Mouse (Mus musculus) embryo, embryonic 10.5 days (tissue): Measurements from ENCODE around the gene Slc16a2.
A peak's percentile ranks its signal among the peaks of the same experiment; 100 is the strongest.
"Not testable (repeated sequence)": the region's sequence is repeated elsewhere in the genome, so short reads cannot be mapped to it uniquely, and the experiment has no call there.

Source experiments
- DNase-seq: peaks from one replicate; pipeline ENCODE4 v3.0.0-alpha.2; 2015; ENCODE audit warnings: low spot score

Slc16a2 gene

DNA sequence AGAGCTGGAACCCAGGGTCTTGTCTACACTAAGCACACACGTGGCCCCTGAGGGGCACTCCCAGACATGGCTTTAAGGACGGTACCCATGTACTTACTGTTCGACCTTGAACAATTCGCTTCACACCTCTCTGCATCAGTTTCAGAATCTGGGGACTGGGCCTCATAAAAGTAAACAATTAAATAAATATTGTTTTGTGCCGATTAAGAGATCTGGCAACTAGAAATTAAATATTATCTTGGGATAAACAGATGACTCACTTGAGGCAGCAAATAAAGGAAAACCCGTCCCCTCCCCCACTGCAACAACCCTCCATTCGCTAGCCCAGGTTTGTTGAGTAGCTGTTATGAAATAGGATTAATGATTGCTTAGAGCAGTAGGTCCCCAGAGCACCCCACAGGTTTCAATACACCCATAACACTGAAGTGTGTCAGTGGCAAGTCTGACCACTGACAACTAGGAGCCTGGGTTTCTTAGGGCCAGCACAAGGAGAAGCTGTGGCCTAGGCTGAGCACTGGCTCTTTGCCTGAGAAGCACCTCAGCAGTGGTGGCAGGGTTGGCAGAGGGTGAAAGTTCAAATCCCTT, 87.7 kb downstream of the Slc16a2 start:
- no peak for DNase-seq

DNA sequence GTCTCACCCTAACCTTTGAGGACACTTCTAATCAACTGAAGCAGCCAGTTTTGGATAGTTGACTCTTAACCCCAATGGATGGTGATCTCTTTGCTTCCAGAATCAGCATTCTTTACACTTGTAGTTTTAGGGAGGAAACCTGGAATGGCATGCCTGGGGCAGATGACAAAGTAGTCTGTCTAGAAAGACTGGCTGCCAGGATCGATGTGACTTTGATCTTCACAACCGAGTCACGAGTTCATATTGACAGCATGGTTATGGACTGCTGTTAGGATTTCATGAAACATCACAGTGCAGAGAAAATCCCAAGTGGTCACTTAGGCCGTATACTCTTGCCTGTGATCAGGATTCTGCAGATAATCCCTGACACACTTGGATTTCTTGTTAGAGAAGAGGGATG, 88.7 kb downstream of the Slc16a2 start:
- DNase-seq: no peak

DNA sequence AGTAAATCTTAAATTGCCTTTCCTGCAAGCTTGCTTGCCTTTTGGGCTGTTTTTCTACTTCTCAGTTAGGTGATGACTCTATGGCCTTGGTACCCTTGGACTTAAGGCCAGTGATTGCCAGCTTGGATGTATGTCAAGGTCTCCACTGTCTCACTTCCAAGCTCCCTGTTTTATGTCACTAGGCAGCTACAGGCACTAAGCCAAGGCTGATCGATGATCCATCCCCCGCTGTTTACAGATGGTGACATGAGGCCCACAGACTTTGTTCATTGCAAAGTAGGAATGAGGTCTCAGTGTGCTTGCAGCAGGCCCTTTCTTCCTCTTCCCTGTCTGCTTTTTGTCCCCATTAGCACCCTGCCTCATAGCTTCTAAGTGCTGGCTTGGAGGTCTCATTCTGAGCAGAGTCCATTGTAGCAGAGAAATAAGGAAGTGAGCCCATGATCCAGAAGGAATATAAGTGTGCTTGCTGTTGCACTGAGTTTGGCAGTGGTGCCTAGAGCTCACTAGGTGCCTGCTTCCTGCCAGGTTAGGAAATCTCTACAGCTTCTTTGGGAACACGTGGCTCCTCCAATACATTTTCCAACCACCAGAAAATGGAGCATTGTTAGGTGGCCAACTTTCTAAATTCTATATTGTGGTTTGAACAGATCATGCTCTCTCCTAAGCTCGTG, 89.6 kb downstream of the Slc16a2 start:
- DNase-seq: no peak

DNA sequence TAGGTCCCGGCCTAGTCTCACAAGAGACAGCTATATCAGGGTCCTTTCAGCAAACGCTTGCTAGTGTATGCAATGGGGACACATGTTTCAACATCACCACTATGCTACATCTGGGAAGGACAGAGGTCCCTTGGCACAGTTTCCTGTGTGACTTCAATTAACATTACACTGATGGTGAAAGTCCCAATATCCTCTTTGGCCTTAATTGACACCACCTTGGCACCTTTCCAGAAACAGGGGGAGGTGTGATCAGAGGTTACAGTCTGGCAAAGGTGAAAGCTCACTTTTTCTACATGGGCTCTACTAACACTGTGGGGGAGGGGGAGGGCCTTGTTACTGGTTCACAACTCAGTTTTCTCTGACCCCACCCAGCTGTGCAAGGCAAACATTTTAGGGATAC, 99.3 kb downstream of the Slc16a2 start:
- DNase-seq: no peak

DNA sequence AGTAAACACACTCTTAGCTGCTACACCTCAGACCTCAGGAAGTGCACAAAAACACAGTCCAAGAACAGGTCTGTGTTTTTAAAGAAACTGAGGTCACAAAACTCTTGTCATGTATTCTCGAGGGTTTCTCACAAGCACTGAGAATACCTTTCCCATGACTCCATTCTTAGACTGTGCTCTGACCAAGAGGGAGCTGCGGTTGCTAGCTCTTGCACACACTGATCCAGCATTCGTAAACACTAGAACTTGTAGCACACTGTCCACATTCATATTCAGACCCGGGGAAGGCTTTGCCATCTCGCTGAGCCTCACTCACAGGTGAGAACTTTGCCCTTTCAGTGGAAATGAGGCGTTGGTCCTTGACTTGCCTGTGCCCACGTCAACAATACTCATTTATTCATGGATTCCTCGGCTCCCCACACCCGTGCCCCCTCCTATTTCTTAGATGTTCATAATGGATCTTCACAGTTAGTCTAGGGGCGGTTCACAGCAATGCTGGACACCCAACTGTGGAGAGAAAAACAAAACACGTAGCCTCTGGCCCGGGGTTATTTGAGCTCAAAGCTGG, 102.1 kb downstream of the Slc16a2 start:
- DNase-seq: no peak

DNA sequence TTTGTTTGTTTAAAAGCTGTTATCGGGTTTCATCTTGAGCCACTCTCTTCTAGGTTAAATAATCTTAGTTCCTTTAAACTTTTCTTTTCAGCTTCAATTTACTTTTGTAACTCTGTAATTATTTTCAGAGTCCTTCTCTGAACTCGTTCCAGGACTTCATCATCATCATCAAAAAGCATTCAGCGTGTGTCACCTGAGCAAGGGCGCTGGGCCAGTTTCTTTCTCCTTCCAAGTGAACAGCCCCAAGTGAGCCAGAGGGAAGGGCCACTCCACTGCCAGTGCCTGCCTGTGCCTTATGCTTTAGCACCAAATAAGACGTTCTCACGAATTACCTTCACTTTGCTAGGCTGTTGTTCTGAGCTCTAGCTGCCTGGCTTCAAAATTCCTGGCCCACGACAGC, 108.9 kb downstream of the Slc16a2 start:
- DNase-seq: no peak

DNA sequence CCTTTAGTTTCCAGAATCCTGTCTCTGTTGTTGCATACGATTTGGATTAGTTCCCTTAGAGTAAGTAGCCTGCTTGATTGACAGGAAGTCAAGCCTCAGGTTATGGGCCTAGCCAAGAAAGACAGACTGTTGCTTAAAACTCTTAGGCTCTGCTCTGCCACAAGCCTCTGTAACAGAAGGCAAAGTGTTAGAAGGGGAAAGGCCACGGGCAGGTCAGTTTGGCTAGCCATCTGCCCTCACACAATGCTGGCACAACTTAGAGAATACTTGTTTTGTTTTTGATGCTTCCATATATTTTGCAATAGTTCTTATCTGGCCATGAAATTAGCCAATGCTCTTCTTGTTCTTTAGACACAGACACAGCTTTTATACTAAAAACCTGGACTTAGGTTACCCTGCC, 112.1 kb downstream of the Slc16a2 start:
- no peak for DNase-seq

DNA sequence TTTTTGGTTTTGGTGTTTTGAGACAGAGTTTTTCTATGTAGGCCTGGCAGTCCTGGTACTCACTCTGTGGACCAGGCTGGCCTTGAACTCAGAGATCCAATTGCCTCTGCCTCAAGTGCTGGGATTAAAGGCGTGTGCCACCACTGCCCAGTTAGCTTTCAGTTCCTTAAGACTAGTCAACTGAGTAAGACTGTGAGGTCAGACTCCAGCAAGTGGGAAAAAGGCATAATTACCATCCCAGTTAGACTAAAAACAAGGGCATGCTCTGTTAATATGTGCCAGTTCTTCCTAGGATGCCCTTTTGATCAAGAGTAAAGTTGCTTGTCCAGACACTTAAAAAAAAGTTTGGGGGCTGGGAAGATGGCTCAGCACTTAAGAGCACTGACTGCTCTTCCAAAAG, 113.2 kb downstream of the Slc16a2 start:
- DNase-seq: no peak

DNA sequence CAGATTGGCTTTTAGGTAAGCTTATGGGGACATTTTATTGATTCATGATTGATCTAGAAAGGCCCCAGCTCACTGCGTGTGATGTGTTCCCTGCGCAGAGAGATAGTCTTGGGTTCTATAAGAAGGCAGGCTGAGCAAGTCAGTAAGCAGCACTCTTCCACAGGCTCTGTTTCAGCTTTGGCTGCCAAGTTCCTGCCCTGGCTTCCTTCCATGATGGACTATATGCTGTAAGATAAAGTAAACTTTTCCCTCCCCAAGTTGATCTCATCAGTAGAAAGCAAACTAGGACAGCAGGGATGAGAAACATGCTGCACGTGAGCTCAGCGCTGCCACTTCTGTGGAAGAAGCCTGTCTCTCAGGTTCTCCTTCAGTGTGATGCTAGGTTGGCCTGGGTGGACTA, 117.2 kb downstream of the Slc16a2 start:
- DNase-seq: no peak

DNA sequence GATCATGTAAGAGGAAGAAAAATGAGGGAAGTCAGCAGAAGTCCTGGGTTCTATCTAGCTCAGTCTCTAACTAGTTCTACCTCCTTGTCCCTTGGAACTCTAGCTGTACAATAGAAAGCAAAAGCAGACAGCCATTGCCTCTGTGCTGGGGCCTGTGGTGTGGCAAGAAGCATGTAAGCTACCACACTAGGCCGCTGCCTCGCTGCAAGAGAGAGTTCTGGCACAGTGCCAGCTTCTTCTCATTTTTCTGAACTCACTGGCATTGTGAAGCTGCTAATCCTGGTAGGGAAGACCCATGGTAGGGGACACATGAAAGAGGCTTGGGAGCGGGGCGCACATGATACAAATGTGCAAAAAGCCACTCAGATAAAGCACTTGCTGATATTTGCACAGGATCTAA, 117.8 kb downstream of the Slc16a2 start:
- DNase-seq: no peak

DNA sequence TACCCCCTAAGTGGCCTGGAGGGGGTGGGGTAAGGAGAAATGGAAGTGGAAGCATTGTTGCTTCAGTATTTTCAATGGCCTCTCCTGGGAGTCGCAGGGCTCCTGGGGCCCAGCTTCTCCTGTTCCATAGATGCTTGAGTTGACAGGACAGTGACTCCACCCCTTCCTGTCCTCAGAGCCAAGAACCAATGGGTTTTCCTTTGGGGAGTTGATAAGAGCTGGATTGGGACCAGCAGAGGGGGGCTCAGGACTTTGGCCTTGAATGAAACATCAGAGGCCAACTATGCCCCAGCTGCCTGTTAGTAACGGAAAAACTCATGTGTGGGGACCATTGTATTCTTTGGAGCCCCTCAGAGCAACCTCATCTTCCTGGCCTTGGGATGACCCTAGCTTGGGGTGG, 124.0 kb downstream of the Slc16a2 start:
- DNase-seq: no peak

DNA sequence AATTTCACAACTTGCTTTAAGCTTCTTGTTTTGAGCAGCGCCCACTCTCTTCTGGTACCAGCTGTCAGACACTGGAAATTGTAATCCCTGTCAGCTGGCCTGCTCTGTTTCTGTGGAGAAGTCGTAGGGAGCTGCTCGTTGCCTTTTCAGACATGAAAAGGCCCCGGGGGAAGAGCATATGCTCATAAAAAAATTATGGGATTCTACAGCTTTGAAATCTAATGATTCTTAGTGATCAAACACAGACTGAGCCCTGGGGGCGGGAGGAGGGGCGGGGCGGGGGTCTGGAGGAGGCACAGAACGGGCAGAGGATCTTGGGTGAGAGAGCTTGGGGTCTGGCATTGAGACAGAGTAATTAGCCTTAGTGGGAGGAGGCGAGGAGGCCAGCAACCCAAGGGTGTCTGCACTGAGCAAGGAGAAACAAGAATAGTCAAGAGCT, 125.7 kb downstream of the Slc16a2 start:
- peak; percentile 19 for DNase-seq

DNA sequence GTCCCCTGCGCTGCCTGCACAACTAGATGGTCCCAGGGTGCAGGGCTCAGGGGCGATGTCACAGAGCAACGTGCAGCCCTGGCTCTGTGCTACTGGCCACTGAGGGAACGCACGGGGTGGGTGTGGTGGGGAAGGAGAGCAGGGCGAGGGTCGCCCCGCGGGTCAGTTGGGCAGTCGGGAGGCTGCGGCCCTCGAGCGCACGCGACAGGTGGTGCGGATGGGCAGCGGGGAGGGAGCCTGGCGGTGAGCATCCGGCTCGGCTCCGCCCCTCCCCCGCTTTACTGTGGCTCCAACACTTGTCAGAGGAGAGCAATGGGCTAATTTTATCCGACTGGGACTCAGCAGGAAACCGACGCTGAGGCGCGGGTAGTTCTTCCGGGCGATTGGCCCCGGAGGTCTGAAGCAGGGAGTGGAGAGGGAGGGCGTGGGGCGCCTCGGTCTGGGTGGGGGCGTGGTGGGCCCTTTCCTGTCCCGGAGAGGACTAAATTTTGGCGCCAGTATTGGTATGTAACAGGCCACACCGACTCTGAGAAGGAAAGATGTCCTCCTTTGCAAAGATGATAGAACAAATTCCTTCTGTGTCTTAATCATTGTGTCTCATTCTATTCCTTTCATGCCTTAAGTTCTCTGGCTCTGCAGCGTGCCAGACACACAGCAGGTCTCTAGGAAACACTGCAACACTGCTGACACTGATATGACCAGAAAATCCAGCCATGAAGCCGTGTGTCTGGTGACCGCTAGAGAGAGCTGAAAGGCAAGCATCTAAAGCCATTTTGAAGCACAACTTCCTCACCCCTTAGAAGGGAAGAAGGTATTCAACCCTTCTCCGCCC, 126.4 kb downstream of the Slc16a2 start:
- peak; percentile 63 for DNase-seq

DNA sequence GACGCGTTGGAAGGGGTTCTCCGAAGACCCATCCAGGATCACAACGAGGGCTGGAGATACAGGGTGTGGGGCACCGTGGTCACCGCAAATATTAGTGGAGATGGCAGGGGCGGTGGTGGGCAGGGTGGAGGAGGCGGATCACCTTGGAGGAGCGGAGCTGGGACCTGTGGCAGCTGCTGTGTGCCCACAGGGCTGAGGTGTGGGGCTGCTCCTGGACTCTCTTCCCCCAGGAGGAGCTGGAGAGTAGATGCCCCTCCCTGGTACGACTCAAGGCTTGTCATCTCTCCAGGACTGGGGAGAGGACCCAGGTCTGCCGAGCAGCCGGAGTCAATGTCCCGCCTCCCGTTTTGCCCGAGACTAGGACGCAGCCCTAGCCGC, 127.0 kb downstream of the Slc16a2 start:
- DNase-seq: no peak

DNA sequence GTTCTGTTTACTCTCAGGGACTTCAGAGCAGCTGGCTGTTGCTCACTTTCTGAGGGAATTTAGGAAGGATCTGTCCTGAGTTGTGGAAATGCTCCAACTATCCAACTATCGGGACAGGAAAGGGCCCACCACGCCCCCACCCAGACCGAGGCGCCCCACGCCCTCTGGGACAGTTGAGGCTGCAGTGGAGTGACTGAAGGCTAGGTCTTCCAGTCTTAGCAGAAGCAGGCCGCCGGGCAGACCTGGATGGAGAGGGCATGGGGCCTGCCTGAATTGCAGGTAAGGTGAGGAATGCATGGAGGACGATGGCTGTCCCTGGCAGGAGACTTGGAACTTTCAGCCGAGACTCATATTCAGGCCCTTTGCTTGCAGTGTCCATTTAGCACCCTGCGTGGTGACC, 127.4 kb downstream of the Slc16a2 start:
- no peak for DNase-seq

DNA sequence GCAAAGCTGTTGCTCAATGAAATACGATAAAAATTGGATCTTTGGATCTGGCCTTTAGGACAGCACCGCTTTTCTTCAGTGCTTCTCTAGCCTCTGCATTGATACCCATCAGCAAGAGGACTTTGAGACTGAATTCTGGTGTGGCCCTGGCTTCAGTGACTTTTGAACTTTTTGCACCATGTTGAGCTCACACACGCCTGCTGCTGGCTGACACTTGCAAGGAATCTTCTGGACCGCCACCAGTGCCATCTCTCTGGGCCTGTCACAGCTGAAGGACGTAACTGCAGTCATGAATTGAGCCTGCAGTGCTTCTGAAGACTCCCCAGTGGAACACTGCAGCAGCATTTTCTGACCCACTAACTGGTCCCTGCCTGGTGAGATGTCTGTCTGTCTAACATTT, 128.9 kb downstream of the Slc16a2 start:
- DNase-seq: no peak

DNA sequence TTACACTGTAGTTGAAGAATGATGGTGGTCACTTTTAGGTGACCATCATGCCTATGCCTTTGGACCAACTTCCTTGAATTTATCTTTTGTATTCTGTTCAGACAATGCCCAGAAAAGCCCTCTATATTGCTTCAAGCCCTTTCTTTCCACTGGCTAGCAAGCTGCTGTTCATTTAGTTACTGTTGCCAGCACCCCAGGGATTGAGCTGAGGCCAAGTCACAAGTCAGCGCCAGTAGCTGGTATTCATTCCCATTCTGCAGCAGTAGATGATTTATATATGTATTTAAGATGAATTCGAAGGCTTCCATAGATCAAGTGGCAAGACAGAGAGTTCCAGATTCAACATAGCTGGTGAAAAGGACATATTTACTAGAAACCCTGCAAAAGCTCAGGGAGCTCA, 133.2 kb downstream of the Slc16a2 start:
- no peak for DNase-seq

DNA sequence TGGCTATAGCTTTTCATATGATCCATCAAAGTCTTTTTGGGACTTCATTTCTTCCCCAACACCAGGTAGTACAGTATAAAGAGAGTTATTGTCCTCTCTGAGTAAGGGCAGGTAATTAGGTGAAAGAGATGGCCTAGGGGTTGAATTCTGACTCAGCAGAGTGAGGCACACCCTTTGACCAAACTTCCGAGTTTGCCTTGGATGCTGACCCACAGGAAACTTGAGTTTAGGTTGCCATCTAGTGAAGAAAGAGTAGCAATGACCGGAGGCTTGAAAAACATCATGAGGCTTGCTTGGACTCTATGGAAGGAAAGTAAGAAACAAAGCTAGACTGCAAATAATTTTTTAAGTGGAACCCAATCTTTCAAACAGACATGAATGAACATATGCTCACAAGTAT, 147.1 kb downstream of the Slc16a2 start:
- peak; percentile 48 for DNase-seq

DNA sequence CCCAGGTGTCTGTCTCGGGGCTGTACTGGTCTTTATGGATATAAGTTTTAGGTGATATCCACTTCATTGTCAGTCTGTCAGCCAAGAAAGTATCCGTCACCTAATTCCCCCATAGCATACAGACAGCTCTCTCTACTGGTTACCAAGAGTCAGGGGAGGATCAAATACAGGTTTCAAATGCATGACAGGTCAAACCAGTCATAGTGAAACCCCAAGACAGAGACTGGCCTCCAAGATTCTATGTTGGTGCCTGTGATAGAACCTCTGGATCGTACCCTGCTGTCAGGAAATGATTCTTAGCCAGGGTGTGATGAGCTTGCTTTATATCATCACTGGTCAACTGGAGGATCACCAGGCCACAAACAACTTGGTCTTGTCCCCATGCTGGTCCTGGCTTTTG, 148.0 kb downstream of the Slc16a2 start:
- DNase-seq: no peak

DNA sequence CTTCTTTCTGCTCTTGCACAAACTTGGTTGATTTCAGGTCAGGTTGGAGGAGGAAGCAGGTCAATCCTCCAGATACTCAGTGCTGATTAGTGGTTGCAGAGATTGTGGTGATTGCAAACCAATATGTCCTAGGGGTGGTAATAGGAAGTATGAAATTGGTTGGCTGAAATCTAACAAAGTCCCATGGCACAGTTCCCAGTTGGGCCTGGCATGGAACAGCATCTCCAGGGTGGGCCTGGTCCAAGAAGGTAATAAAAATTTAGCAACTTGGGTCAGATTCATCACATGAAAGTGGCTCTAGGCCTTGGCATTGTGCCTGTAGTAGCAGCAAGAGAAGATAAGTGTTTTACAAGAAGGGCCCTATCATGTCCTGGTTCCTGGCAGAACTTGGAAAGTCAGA, 151.5 kb downstream of the Slc16a2 start:
- no peak for DNase-seq

DNA sequence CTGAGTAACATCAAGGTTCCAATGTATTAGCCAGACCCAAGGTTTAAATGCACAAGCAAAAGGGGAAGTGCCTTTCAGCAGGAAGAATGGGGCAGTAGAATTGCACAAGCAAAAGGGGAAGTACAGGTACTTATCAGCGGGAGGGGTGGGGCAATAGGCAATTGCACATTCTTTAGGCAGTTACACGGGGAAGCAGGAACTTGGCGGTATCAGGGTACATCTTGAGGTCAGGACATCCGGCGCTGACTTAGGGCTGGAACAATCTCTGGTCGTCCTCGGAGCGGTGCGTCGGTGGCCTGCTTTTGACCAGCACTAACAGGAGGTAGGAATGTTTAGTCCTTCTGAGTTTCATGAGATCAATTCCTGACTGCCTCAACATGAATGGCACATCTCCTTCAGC, 157.3 kb downstream of the Slc16a2 start:
- not testable (repeated sequence) for DNase-seq

DNA sequence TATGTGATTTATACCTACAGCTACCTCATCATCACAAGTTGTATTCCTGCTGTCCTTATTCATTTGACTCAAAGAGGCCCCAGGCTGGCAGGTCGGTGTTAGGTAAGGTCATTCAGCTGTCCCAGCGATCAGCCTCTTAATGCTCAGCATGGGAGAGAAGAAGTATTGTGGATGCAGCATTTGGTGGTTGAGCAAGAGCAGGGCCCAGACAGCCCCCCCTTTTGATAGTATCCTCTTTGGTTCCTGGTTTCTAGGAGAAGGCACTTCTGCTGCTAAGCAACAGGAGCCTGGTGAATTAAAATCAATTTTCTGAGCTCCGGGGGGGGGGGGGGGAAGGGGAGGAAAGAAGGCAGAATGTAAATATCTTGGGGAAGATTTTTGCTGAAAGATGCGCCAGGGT, 162.8 kb downstream of the Slc16a2 start:
- DNase-seq: no peak

DNA sequence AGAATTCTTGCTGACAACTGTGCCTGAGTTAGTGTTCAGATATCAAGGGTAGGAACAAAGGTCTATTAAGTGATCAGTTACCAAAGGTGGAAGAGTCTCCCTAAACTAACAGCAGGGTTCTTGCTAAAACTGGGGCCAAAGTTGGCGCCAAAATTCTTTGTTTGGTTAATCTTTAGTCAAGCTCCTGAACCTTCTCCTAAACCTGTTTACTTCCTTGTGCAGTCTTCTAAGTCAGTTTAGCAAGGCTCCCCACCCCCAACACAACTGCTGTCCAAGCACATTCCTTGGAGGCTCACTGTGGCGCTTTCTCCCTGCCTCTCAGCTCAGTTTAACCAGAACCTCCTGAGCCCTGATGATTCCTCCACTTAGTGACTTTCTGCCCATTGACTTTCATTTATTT, 168.8 kb downstream of the Slc16a2 start:
- DNase-seq: peak; percentile 24
